Mouse (Mus musculus): ENCODE measurements at regions not wholly inside any gene's neighbourhood (a gene's known extent, or its start where the extent isn't known, plus 50 kb on each side); places are given as distances from the start of the nearest gene placed in this dataset.

DNA sequence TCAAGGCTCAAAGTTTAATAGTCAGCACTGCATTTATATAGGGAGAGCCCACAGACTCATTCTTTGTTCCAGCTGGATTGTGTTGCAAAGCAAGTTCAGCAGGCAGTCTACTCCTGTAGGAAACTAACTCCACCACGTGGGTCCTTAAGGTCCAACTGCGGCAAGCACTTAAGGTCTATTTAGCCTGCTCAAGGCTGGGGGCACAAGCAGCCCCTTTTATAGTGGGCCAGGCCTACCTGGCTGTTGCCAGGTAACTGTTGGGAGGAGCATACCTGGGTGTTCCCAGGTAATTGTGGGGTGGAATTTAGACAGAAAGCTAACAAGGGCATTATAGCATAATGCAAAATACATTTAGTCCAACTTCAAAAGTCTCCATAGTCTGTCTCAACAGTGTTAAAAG, 126.5 kb downstream of the Emp1 start:
- Histone ChIP-seq H3K27me3 (ENCODE audit: insufficient read depth, poor library complexity, severe bottlenecking) (no peaks in the 10 kb centered on the region), H3K36me3 (no peaks in the 10 kb centered on the region), H3K9me3 (no peaks in the 10 kb centered on the region), H3K27ac (no peak overlapping the region), H3K4me1 (replicated peaks) (no peaks in the 10 kb centered on the region), H3K4me3 (no peak overlapping the region)
- DNase-seq (ENCODE audit: low spot score): no peak
- 64% methylated on average over 2 of the region's 2 CpGs for WGBS

DNA sequence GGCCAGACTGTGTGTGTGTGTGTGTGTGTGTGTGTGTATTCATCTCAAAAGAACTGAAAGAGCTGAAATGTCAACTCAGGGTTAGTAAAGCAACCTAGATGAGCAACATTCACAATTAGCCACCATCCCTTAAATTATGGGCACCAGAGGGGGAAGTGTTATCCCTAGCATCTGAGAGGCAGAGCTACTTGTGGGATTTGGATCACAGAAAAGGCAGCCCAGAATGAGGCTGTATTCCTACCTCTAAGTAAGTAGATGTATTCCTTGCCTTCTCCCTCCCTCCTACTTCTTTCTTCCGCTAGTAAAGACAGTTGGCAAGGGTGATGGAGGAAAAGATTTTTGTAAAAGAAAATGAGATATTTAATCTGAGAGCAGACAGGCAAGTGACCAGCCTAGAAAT, 131.6 kb downstream of the Emp1 start:
- Histone ChIP-seq H3K27me3 (ENCODE audit: insufficient read depth, poor library complexity, severe bottlenecking) (no peaks in the 10 kb centered on the region), H3K4me1 (replicated peaks) (no peaks in the 10 kb centered on the region), H3K9me3 (no peaks in the 10 kb centered on the region), H3K36me3 (no peaks in the 10 kb centered on the region), H3K27ac (no peak overlapping the region), H3K4me3 (no peak overlapping the region)
- 77% methylated on average over 1 of the region's 1 CpGs for WGBS
- DNase-seq (ENCODE audit: low spot score): no peak

DNA sequence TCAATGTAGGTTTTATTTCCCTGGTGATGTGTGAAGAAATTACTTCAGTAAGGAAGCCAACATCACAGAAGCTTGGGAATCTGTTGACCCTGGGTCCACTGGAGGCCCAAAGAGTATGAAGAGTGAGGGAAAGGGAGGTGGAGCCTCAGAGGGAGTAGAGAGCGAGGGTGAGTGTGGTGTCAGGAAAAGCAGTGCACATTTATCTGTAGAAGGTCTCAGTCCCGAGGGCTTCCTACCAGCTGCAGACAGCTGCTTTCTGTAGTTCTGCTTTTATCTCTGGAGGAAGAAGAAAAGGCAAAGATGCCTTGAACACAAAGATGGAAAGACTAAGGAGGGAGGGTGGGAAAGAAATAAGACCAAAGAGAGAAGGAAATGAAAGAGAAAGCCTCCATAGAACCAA, 133.5 kb downstream of the Emp1 start:
- Histone ChIP-seq H3K36me3 (no peaks in the 10 kb centered on the region), H3K4me1 (replicated peaks) (no peaks in the 10 kb centered on the region), H3K27ac (no peak overlapping the region), H3K27me3 (ENCODE audit: insufficient read depth, poor library complexity, severe bottlenecking) (no peaks in the 10 kb centered on the region), H3K9me3 (no peaks in the 10 kb centered on the region), H3K4me3 (no peak overlapping the region)
- 84% methylated on average over 2 of the region's 2 CpGs for WGBS
- no peak for DNase-seq (ENCODE audit: low spot score)

DNA sequence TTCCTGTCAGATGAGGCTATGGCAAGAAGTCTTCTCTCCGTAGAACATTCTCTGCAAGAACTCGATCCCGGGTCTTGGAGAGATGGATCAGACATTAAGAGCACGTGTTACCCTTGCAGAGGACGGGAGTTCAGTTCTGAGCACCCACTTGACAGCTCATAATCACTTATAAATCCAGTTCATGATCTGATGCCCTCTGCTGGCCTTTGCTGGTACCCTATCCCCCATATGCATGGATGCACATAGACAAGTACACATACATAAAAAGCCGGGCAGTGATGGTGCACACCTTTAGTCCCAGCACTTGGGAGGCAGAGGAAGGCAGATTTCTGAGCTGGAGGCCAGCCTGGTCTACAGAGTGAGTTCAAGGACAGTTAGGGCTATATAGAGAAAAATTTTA, 136.2 kb downstream of the Emp1 start:
- H3K36me3 ChIP-seq: no peaks in the 10 kb centered on the region

DNA sequence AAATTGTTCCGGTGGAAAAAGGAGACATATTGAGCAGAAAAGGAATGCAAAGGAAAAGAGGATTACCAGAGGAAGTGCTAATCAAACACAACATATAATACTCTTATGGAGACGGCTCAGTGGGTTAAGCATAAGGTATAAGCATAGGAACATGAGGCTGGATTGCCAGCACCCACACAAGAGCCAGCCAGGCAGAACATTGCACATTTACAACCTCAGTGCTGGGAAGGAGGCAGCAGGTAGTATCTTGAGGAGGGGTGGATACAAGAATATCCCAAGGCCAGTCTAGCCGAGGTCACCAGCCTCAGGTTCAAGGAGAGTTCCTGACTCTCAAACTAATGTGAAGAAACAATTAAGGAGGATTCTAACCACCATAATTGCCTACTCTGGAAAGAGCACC, 138.0 kb downstream of the Emp1 start:
- WGBS: 88% methylated on average over 3 of the region's 3 CpGs
- H3K27ac ChIP-seq: no peak overlapping the region
- DNase-seq (ENCODE audit: low spot score): no peak
- H3K27me3 ChIP-seq (ENCODE audit: insufficient read depth, poor library complexity, severe bottlenecking): no peaks in the 10 kb centered on the region
- no peak overlapping the region for H3K4me3 ChIP-seq
- no peaks in the 10 kb centered on the region for H3K4me1 ChIP-seq (replicated peaks)
- H3K9me3 ChIP-seq: no peaks in the 10 kb centered on the region
- H3K36me3 ChIP-seq: no peaks in the 10 kb centered on the region

More for the DNA sequence above, 136.2 kb downstream of the Emp1 start:
- Histone ChIP-seq H3K27me3 (ENCODE audit: insufficient read depth, poor library complexity, severe bottlenecking) (no peaks in the 10 kb centered on the region), H3K27ac (no peak overlapping the region), H3K4me3 (no peak overlapping the region), H3K4me1 (replicated peaks) (no peaks in the 10 kb centered on the region), H3K9me3 (no peaks in the 10 kb centered on the region)
- no peak for DNase-seq (ENCODE audit: low spot score)
- WGBS: 92% methylated on average over 6 of the region's 6 CpGs

DNA sequence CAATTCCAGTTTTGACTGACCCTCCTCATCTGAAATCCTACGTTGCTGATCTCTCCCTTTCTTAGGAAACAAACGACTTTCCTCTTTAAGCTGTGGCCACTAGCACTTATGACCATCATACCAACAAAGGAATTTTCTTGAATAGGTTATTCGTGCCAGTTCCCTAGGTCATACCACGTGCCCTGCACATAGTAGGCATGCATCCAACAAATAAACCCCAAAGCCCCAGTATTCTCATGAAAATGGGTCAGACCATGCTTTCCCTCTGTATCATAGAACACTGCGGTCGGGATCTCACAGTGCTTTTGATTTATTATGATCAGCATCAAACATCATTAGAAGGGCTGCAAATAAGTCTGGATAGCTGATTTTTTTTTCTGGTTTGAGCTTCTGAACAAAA, 139.4 kb downstream of the Emp1 start:
- WGBS: 83% methylated on average over 6 of the region's 6 CpGs
- no peaks in the 10 kb centered on the region for H3K36me3 ChIP-seq
- no peak overlapping the region for H3K4me3 ChIP-seq
- no peak overlapping the region for H3K27ac ChIP-seq
- no peaks in the 10 kb centered on the region for H3K27me3 ChIP-seq (ENCODE audit: insufficient read depth, poor library complexity, severe bottlenecking)
- no peaks in the 10 kb centered on the region for H3K9me3 ChIP-seq
- no peaks in the 10 kb centered on the region for H3K4me1 ChIP-seq (replicated peaks)
- DNase-seq (ENCODE audit: low spot score): no peak

DNA sequence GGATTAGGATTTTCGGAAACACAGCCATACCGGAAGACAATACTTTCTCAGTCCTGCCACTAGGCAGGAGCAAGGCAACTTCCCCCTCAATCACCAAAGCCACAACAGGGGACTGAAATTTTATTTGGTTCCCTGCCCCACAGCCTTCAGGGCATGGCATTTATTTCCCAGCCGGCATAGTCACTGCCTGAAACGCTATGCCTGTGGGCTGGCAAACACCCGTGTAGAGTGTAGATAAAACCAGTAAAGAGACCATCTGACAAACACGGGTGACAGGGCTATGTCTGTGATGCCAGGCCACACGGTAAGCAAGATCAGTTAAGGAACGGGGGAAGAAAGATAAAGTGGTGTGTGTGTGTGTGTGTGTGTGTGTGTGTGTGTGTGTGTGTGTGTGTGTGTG, 140.1 kb downstream of the Emp1 start:
- H3K27ac ChIP-seq: no peak overlapping the region
- no peaks in the 10 kb centered on the region for H3K4me1 ChIP-seq (replicated peaks)
- DNase-seq (ENCODE audit: low spot score): no peak
- H3K9me3 ChIP-seq: no peaks in the 10 kb centered on the region
- H3K4me3 ChIP-seq: no peak overlapping the region
- 88% methylated on average over 8 of the region's 8 CpGs for WGBS
- no peaks in the 10 kb centered on the region for H3K27me3 ChIP-seq (ENCODE audit: insufficient read depth, poor library complexity, severe bottlenecking)
- no peaks in the 10 kb centered on the region for H3K36me3 ChIP-seq

DNA sequence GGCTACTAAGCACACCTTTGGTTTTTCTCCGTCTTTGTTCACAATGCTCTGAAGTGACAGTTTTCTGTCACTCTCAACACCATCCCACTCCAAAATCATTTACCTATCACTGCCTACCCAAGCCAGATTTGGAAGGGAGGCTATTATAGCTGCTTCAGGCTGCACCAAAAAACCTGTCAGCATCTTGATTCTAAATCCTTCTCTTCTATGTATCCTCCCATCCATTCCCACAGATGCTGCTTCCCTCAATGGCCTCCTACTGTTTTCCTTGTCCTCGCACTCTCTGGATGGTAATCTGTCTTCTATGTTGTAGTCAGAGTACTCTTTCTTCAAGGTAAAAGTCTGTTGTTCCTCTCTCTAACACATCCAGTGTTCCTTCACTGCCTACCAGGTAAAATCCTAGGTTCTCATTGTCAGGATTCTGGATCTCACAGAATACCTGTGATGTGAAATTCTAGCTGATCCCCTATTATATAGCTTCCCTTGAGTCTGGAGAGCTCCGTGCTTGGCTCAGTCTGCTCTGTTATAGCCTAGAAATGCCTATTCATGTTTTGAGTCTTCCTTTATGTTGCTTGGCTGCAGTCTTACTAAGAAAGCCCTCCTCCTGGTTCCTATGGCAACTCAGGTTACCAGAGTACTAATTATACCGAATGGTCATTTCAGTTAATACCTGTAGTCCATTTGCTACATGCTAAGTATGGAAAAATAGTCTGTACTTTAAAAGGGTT, 156.5 kb downstream of the Emp1 start:
- H3K36me3 ChIP-seq: no peaks in the 10 kb centered on the region
- no peak overlapping the region for H3K4me3 ChIP-seq
- peaks cover 8% of the 10 kb centered on the region; the same call in 1 of the 2 replicates for H3K4me1 ChIP-seq (replicated peaks)
- no peak for DNase-seq (ENCODE audit: low spot score)
- H3K27ac ChIP-seq: no peak overlapping the region
- H3K9me3 ChIP-seq: no peaks in the 10 kb centered on the region
- 60% methylated on average over 4 of the region's 4 CpGs for WGBS
- H3K27me3 ChIP-seq (ENCODE audit: insufficient read depth, poor library complexity, severe bottlenecking): no peaks in the 10 kb centered on the region

DNA sequence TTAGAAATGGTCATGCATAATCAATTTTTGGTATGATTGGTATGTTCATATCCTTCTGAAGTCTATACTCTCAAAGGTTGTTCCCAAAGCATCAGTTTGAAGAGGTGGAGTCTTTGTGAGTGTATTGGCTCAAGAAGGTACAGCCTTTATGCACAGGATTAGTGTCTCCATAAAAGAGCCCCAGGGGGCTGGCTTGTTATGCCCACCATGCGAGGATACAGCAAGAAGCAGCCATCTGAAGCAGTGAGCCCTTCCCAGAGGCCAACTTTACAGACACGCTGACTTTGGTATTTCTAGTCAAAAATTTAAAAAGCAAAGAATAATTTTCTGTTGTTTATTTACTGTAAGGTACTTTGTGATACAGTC, 157.1 kb downstream of the Emp1 start:
- no peaks in the 10 kb centered on the region for H3K36me3 ChIP-seq
- no peaks in the 10 kb centered on the region for H3K9me3 ChIP-seq
- DNase-seq (ENCODE audit: low spot score): no peak
- H3K27me3 ChIP-seq (ENCODE audit: insufficient read depth, poor library complexity, severe bottlenecking): no peaks in the 10 kb centered on the region
- no peak overlapping the region for H3K4me3 ChIP-seq
- WGBS: 58% methylated on average over 2 of the region's 2 CpGs
- H3K4me1 ChIP-seq (replicated peaks): peaks cover 8% of the 10 kb centered on the region; the same call in 1 of the 2 replicates
- no peak overlapping the region for H3K27ac ChIP-seq

DNA sequence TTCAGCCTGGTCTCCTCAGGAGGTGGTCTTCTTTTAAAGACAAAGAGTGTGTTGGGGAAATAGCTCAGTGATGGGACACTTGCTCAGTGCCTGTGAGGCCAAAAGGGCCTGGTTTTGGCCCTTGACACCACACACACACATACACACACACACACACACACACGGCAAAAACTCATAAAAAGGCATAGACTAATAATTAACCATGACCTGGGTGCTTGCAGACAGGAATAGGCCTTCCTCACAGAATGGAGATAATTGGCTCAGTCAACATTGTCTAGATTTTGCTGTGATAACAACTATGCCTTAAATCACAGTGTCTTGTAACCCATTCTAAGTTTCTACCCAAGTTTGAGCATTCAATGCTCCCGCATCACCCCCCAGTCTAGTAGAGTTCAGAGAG, 158.5 kb downstream of the Emp1 start:
- no peak overlapping the region for H3K4me3 ChIP-seq
- DNase-seq (ENCODE audit: low spot score): no peak
- peaks cover 11% of the 10 kb centered on the region; the same call in 1 of the 2 replicates for H3K4me1 ChIP-seq (replicated peaks)
- no peaks in the 10 kb centered on the region for H3K27me3 ChIP-seq (ENCODE audit: insufficient read depth, poor library complexity, severe bottlenecking)
- no peak overlapping the region for H3K27ac ChIP-seq
- 70% methylated on average over 2 of the region's 2 CpGs for WGBS
- H3K36me3 ChIP-seq: no peaks in the 10 kb centered on the region
- no peaks in the 10 kb centered on the region for H3K9me3 ChIP-seq

DNA sequence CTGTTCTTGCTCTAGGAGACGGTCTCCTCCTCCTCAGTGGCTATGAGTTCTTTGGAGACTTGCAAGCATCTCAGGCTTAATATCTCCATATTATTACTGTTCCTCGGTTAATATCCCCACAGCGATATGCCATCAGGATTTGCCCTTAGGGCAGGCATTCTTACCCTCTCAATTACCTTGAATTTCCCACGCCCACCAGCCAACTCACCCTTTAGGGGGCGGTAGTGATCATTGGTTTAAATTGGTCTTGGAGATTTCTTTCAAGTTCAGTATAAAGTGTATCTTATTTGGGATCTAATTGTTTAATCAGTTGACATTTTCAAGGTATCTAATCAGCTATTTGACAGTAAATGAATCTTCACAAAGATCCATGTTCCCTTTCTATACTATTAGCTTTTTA, 162.5 kb downstream of the Emp1 start:
- H3K27me3 ChIP-seq (ENCODE audit: insufficient read depth, poor library complexity, severe bottlenecking): no peaks in the 10 kb centered on the region
- peaks cover 13% of the 10 kb centered on the region; the same call in 1 of the 2 replicates for H3K4me1 ChIP-seq (replicated peaks)
- DNase-seq (ENCODE audit: low spot score): no peak
- 72% methylated on average over 5 of the region's 5 CpGs for WGBS
- H3K4me3 ChIP-seq: no peak overlapping the region
- H3K9me3 ChIP-seq: no peaks in the 10 kb centered on the region
- H3K36me3 ChIP-seq: no peaks in the 10 kb centered on the region
- H3K27ac ChIP-seq: no peak overlapping the region

DNA sequence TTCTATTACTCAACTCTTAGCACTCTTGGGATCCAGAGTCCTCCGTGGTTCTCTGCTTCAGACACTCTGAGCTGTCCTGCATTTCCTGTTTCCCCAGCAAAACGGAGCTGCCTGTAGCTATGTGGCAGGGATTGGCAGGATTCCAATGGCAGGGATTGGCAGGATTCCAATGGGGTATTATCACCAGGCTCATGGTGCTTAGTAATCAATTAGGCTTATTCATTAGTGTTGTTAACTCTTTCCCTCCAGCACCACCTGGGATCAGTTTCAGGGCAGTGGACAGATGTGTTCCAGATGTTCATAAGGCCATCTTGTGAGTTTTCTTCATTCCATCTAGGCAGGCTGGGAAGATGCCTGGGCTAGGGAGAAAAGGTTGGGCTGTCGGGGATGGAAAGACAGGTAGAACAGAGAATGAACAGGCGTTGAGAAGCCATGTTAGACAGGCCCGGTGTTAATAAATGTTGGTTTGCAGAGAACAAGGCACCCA, 163.5 kb downstream of the Emp1 start:
- H3K27me3 ChIP-seq (ENCODE audit: insufficient read depth, poor library complexity, severe bottlenecking): no peaks in the 10 kb centered on the region

DNA sequence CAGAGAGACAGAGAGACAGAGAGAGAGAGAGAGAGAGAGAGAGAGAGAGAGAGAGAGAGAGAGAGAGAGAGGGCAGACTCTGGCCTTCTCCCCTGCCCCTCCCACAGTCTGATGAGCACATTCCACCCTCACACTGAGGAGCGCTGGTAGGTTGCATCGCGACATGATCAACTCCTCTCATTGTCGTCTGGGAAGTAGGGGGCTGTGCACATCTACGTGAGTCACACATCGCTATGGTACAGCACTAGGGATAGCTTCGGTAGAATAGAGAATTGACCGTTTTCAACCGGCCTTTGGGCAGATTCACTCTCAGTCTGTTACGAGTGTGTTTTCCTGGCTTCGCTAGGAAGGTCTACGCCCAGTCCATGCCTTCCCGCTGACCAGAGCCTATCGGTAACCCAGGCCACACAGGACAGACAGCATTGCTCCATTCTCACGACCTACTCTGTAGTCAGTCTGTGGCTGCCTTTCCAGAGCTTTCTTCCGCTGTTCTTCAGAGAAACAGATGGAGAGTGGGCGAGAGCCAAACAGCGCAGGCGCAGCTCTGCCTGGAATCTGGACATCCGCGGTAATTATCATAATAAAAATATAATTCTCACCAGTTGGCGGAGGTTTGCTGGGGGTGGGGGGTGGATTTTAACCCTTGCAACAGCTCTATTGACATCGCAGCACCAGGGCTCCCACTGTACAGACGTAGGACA, 164.3 kb downstream of the Emp1 start:
- Histone ChIP-seq H3K4me3 (no peak overlapping the region), H3K9me3 (no peaks in the 10 kb centered on the region), H3K36me3 (no peaks in the 10 kb centered on the region), H3K27me3 (ENCODE audit: insufficient read depth, poor library complexity, severe bottlenecking) (no peaks in the 10 kb centered on the region), H3K4me1 (replicated peaks) (peaks cover 5% of the 10 kb centered on the region; the same call in 1 of the 2 replicates), H3K27ac (no peak overlapping the region)
- 91% methylated on average over 24 of the region's 24 CpGs for WGBS
- DNase-seq (ENCODE audit: low spot score): no peak

More for the DNA sequence above, 163.5 kb downstream of the Emp1 start:
- Histone ChIP-seq H3K36me3 (no peaks in the 10 kb centered on the region), H3K9me3 (no peaks in the 10 kb centered on the region), H3K4me1 (replicated peaks) (peaks cover 6% of the 10 kb centered on the region; the same call in 1 of the 2 replicates), H3K4me3 (no peak overlapping the region), H3K27ac (no peak overlapping the region)
- no peak for DNase-seq (ENCODE audit: low spot score)
- 71% methylated on average over 5 of the region's 5 CpGs for WGBS

All from hindbrain, embryonic 10.5 days (tissue).